Mouse (Mus musculus): ENCODE data around the gene Chit1. TPM values are rescaled to one million over a fixed set of nuclear protein-coding genes. Genes with fewer than 3 reads are reported as not detected.

Gene Chit1
- polyA plus RNA-seq, 1 experiment: 14.1 TPM

DNA sequence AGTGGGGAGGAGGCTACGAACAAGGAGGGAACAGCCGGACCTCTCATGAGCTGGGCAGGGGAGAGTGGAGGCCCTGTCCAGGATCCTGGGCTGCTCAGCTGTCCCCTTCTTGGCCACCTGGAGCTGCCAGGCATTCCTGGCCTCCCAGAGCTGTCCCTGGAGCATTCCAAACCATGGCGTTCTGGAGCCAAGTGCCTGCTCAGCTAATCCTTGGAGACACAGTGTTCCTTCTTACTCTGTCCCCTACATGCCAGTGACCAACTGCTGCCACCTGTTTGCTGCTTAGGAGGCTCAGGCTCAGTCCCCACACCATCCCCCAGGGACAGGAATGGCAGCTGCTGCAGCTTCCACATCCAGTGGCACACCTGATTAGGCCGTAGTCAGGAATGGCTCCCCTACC lies 84.9 kb downstream of the Chit1 start:
- 41% methylated on average over 4 of the region's 4 CpGs for WGBS
- DNase-seq: no peak
- TF ChIP-seq CTCF (IDR thresholded peaks at IDR 0.05; ENCODE audit: insufficient read depth, low read length): no peak
- no peak for TF ChIP-seq POLR2A (IDR thresholded peaks at IDR 0.05; ENCODE audit: borderline replicate concordance, extremely low read depth, low read depth, low read length)
- no peak overlapping the region for H3K4me3 ChIP-seq (replicated peaks; ENCODE audit: extremely low read depth, low read depth, low read length)
- H3K4me1 ChIP-seq (ENCODE audit: control insufficient read depth, insufficient read depth, low read length): peaks cover 7% of the 10 kb centered on the region; the same call in 1 of the 2 replicates

DNA sequence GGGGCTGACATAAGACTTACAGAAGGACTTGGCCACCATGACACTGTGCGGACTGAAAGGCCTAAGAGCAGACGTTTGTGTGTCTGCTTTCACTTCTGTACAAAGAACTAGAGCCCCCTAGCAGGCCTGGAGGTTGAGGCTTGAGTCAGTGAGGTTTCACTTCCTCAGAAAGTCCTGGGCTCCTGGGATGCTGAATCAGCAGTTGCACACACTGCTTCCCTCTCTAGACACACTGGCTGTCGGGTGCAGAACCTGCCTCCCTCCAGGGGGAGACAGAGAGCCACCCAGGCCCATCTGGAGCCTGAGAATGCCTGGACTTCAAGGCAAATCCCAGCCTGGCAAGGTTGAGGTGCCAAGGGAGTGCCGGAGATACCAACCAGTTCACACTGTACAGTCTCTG lies 85.3 kb downstream of the Chit1 start:
- no peak overlapping the region for H3K4me3 ChIP-seq (replicated peaks; ENCODE audit: extremely low read depth, low read depth, low read length)

DNA sequence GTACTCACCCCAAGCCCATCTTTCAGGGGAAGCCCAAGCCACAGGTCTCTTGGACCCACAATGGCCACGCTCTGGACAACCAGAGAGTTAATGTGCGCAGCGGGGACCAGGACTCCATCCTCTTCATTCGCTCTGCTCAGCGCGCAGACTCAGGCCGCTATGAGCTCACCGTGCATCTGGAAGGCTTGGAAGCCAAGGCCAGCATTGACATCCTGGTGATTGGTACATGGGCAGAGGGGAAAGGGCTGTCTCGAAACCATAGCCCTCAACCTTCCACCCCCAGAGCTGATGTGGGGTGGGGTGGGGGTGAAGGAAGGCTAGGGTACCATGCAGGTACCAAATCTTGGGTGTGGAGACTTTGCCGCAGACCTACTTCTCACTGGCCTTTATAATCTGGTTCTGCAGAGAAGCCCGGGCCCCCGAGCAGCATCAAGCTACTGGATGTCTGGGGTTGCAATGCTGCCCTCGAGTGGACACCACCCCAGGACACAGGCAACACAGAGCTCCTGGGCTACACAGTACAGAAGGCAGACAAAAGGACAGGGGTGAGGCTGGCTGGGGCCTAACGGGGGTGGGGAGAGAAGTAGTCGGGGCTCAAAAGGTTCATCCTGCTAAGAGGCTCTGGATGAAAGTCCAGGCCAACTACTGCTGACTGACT lies 86.4 kb downstream of the Chit1 start:
- Histone ChIP-seq H3K4me1 (ENCODE audit: control insufficient read depth, insufficient read depth, low read length) (peaks cover 7% of the 10 kb centered on the region; the same call in 1 of the 2 replicates), H3K4me3 (replicated peaks; ENCODE audit: extremely low read depth, low read depth, low read length) (no peak overlapping the region)
- no peak for DNase-seq
- 82% methylated on average over 15 of the region's 15 CpGs for WGBS
- no peak for TF ChIP-seq POLR2A (IDR thresholded peaks at IDR 0.05; ENCODE audit: borderline replicate concordance, extremely low read depth, low read depth, low read length)
- no peak for TF ChIP-seq CTCF (IDR thresholded peaks at IDR 0.05; ENCODE audit: insufficient read depth, low read length)

More for the DNA sequence above, 85.3 kb downstream of the Chit1 start:
- peak; percentile 68 for DNase-seq
- peaks cover 7% of the 10 kb centered on the region; the same call in 1 of the 2 replicates for H3K4me1 ChIP-seq (ENCODE audit: control insufficient read depth, insufficient read depth, low read length)
- TF ChIP-seq POLR2A (IDR thresholded peaks at IDR 0.05; ENCODE audit: borderline replicate concordance, extremely low read depth, low read depth, low read length): no peak
- peak; percentile 67 for TF ChIP-seq CTCF (IDR thresholded peaks at IDR 0.05; ENCODE audit: insufficient read depth, low read length)
- 46% methylated on average over 4 of the region's 4 CpGs for WGBS

- H3K4me1 ChIP-seq (ENCODE audit: control insufficient read depth, insufficient read depth, low read length): peaks cover 7% of the 10 kb centered on the region; the same call in 1 of the 2 replicates
- no peak overlapping the region for H3K4me3 ChIP-seq (replicated peaks; ENCODE audit: extremely low read depth, low read depth, low read length)
- no peak for DNase-seq
- TF ChIP-seq CTCF (IDR thresholded peaks at IDR 0.05; ENCODE audit: insufficient read depth, low read length) (no peak), POLR2A (IDR thresholded peaks at IDR 0.05; ENCODE audit: borderline replicate concordance, extremely low read depth, low read depth, low read length) (no peak)
- WGBS: 79% methylated on average over 12 of the region's 12 CpGs
These were observed 87.4 kb downstream of the Chit1 start for GRCm38 (mm10) chr1:134198197-134198995.

DNA sequence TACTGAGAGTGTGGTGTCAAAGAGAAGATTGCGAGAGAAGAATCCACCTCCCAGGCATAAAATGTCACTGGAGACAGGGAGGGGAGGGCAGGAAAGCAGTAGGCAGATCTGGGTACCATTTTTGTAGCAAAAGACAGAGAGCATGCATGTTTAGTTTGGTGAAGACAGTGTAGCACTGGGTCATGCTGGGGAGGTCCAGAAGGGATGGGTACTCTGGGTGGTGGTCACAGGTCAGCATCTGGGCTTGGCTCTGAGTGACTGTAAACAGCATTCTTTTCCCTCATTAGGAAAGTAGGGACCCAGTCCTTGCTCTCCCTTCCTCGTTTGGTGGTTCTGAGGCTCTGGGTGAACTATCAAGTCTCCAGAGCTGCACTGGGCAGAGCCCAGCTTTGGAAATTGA lies 89.4 kb downstream of the Chit1 start:
- no peak overlapping the region for H3K4me3 ChIP-seq (replicated peaks; ENCODE audit: extremely low read depth, low read depth, low read length)
- DNase-seq: no peak
- peaks cover 7% of the 10 kb centered on the region; the same call in 1 of the 2 replicates for H3K4me1 ChIP-seq (ENCODE audit: control insufficient read depth, insufficient read depth, low read length)
- TF ChIP-seq CTCF (IDR thresholded peaks at IDR 0.05; ENCODE audit: insufficient read depth, low read length) (no peak), POLR2A (IDR thresholded peaks at IDR 0.05; ENCODE audit: borderline replicate concordance, extremely low read depth, low read depth, low read length) (no peak)
- WGBS: 48% methylated on average over 2 of the region's 2 CpGs

Other genes starting within 250 kb of the Chit1 start
- 1.6 and 3.1 TPM in 2 replicates for gene Optc, start 203.2 kb upstream of the Chit1 start, polyA plus RNA-seq (2012; rRNA removed)
- 179 and 202 TPM in 2 replicates for gene Prelp, start 189.8 kb upstream of the Chit1 start, polyA plus RNA-seq (2012; rRNA removed)
- gene Fmod, start 74.0 kb upstream of the Chit1 start, polyA plus RNA-seq (2012; rRNA removed): 7.9 and 14.2 TPM in 2 replicates
- gene Btg2, start 32.1 kb upstream of the Chit1 start, polyA plus RNA-seq (2012; rRNA removed): 75.9 and 109 TPM in 2 replicates
- 1,144 and 1,277 TPM in 2 replicates for gene Chil1, start 70.9 kb downstream of the Chit1 start, polyA plus RNA-seq (2012; rRNA removed)
- gene Mybph, start 82.2 kb downstream of the Chit1 start, polyA plus RNA-seq (2012; rRNA removed): 0.14 and 7.7 TPM in 2 replicates
- gene Adora1, start 124.2 kb downstream of the Chit1 start, polyA plus RNA-seq (2012; rRNA removed): 7.6 and 9.1 TPM in 2 replicates
- gene Myog, start 178.7 kb downstream of the Chit1 start, polyA plus RNA-seq (2012; rRNA removed): 1.7 TPM in 1 of 2 replicates, not detected in the other
- gene Ppfia4, start 221.7 kb downstream of the Chit1 start, polyA plus RNA-seq (2012; rRNA removed): 7.9 and 11.3 TPM in 2 replicates

Measured in lung, adult 2 months (tissue).